Mouse (Mus musculus): ENCODE data around the gene Hnrnpr. TPM values are rescaled to one million over a fixed set of nuclear protein-coding genes. Genes with fewer than 3 reads are reported as not detected.
A peak's percentile ranks its signal among the peaks of the same experiment; 100 is the strongest.

The Hnrnpr gene
- polyA plus RNA-seq, 1 experiment from 2014 or later, result 231 TPM

DNA sequence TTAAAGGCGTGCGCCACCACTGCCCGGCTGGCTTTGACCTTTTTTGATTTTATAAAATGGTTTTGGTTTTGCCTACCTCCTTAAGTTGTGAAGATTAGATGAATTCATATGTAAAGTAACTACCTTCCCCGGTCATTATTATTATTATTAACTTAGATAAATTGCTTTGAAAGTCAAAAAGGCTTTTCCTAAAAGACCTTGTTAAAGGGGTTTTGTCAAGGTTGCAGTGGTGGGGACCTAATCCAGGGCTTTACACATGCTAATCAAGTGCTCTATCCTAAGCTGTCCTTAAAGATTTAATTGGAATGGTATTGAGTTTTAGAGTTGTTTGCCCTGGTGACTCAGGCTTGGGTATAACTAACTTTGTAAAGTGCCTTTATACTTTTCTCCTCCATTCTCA lies 6.9 kb downstream of the Hnrnpr start:
- no peak overlapping the region for H3K4me3 ChIP-seq
- H3K36me3 ChIP-seq (replicated peaks), result peaks cover 68% of the 10 kb centered on the region

DNA sequence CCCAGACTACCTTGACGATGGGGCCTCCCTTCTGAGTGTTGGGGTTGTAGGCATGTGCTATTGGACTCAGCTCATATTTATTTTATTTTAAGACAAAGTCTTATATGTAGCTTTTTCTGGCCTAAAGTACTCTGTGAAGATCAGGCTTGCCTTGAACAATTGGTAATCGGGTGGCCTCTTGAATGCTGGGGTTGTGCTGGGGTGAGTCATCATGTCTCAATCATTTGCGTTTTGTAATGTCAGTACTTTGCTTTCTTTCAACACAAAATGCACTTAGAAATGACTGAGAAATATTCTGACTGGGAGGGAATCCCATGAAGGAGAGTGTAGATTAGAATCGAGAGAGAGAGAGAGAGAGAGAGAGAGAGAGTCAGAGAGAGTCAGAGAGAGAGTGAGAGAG lies 9.3 kb downstream of the Hnrnpr start:
- Histone ChIP-seq H3K9me3 (no peaks in the 10 kb centered on the region), H3K36me3 (replicated peaks) (peaks cover 87% of the 10 kb centered on the region), H3K4me1 (peaks cover 2% of the 10 kb centered on the region), H3K27ac (no peak overlapping the region), H3K4me3 (no peak overlapping the region), H3K27me3 (ENCODE audit: poor library complexity, severe bottlenecking) (no peaks in the 10 kb centered on the region)
- no peak for DNase-seq (ENCODE audit: extremely low spot score, low spot score)
- 94% methylated on average over 4 of the region's 4 CpGs for WGBS

More for the DNA sequence above, 6.9 kb downstream of the Hnrnpr start:
- Histone ChIP-seq H3K9me3 (no peaks in the 10 kb centered on the region), H3K27ac (no peak overlapping the region), H3K27me3 (ENCODE audit: poor library complexity, severe bottlenecking) (no peaks in the 10 kb centered on the region), H3K4me1 (peaks cover 26% of the 10 kb centered on the region)
- WGBS, result 81% methylated on average over 4 of the region's 4 CpGs
- no peak for DNase-seq (ENCODE audit: extremely low spot score, low spot score)

DNA sequence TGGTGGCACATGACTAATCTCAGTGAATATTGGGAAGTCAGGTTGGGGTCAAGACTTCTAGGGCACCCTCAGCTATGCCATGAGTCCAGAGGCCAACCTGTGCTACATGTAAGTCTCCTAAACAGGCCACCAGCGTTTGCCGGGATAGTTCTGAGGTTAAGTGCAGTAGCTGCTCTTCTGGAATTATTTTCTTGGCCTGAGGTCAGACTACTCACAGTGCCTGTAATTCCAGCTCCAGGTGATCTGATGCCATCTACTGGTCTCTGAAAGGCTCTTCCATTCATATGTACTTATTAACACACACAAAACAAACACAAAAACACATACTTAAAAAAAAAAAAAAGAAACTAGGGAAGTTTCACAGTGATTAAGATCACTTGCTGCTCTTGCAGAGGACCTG lies 13.5 kb downstream of the Hnrnpr start:
- Histone ChIP-seq H3K36me3 (replicated peaks) (peaks cover 86% of the 10 kb centered on the region), H3K27ac (no peak overlapping the region), H3K27me3 (ENCODE audit: poor library complexity, severe bottlenecking) (no peaks in the 10 kb centered on the region), H3K4me1 (no peaks in the 10 kb centered on the region), H3K9me3 (no peaks in the 10 kb centered on the region), H3K4me3 (no peak overlapping the region)
- no peak for DNase-seq (ENCODE audit: extremely low spot score, low spot score)
- WGBS, result 73% methylated on average over 2 of the region's 2 CpGs

DNA sequence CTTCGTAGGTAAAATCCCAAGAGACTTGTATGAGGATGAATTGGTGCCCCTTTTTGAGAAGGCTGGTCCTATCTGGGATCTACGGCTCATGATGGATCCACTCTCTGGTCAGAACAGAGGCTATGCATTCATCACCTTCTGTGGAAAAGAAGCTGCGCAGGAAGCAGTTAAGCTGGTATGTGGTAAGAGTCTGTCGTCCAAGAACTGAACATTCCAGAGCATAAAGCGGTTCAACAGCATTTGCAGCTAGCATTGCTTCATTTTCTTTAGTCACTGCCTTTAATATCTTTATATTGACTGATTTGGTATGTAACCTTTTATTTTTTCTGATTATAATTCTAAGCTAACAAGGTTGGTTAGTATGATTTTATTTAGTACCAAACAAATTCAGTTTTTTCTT lies 16.5 kb downstream of the Hnrnpr start:
- no peak for DNase-seq (ENCODE audit: extremely low spot score, low spot score)
- no peak overlapping the region for H3K4me3 ChIP-seq
- peaks cover 87% of the 10 kb centered on the region for H3K36me3 ChIP-seq (replicated peaks)
- H3K27ac ChIP-seq, result no peak overlapping the region
- no peaks in the 10 kb centered on the region for H3K9me3 ChIP-seq
- 91% methylated on average over 5 of the region's 5 CpGs for WGBS
- H3K4me1 ChIP-seq, result no peaks in the 10 kb centered on the region
- H3K27me3 ChIP-seq (ENCODE audit: poor library complexity, severe bottlenecking), result no peaks in the 10 kb centered on the region

DNA sequence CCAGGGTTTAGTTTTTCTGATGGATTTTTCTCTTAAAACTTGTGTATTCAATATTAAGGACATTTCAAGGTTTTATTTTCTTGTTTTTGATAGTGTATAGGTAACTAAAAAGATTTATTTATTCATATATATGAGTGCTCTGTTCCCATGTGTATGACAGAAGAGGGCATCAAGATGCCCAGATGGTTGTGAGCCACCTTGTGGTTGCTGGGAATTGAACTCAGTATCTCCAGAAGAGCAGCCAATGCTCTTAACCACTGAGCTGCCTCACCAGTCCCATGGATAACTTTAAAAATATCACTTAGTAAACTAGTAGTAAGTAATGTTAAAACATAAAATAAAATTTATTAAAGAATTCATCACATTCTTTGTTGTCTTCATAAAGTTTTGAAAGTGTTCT lies 17.4 kb downstream of the Hnrnpr start:
- no peak overlapping the region for H3K4me3 ChIP-seq
- H3K27me3 ChIP-seq (ENCODE audit: poor library complexity, severe bottlenecking), result no peaks in the 10 kb centered on the region
- no peak for DNase-seq (ENCODE audit: extremely low spot score, low spot score)
- no peak overlapping the region for H3K27ac ChIP-seq
- no peaks in the 10 kb centered on the region for H3K9me3 ChIP-seq
- peaks cover 87% of the 10 kb centered on the region for H3K36me3 ChIP-seq (replicated peaks)
- H3K4me1 ChIP-seq, result no peaks in the 10 kb centered on the region

DNA sequence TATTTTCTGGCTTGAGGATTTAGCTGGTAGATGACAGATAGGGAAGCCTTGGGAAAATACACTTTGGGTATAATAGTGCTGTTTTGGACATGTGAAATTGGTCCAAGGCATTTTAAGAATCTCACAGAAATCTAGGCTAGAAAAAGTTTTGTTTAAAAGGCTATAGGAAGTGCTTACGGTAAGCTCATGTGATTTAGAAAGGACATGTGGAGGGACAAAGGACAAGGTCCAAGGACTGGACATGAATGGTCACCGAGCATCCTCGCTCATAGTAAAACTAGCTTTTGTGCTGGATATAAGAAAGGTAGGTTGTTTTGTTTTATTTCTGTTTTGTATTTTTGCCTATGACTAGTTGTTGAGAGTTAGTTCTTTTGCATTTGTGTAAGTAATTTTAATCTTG lies 21.0 kb downstream of the Hnrnpr start:
- Histone ChIP-seq H3K4me3 (no peak overlapping the region), H3K36me3 (replicated peaks) (peaks cover 96% of the 10 kb centered on the region), H3K4me1 (no peaks in the 10 kb centered on the region), H3K27me3 (ENCODE audit: poor library complexity, severe bottlenecking) (no peaks in the 10 kb centered on the region), H3K9me3 (no peaks in the 10 kb centered on the region), H3K27ac (no peak overlapping the region)
- peak; percentile 4 for DNase-seq (ENCODE audit: extremely low spot score, low spot score)
- 96% methylated on average over 3 of the region's 3 CpGs for WGBS

DNA sequence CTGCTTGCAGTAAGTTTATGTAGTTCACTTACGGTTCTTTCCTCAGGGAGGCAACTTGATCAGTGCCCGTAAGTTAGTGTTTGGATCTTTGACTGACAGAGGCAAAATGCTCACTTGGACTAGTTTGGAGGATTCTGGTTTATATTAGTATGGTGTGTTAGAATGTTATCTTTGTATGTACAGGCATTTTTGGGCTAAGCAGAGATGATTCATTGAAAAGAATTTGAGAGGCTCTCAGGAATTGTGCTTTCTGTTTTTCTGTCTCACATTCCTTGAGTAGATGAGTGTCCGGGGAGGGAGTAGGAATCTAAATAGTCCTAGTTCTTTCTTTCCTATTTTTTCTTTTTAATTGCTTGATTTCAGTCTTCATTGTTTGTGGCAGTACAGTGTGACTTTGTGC lies 22.4 kb downstream of the Hnrnpr start:
- 96% methylated on average over 3 of the region's 3 CpGs for WGBS
- Histone ChIP-seq H3K4me1 (no peaks in the 10 kb centered on the region), H3K27ac (no peak overlapping the region), H3K36me3 (replicated peaks) (peaks cover 96% of the 10 kb centered on the region), H3K4me3 (no peak overlapping the region), H3K9me3 (no peaks in the 10 kb centered on the region), H3K27me3 (ENCODE audit: poor library complexity, severe bottlenecking) (no peaks in the 10 kb centered on the region)
- no peak for DNase-seq (ENCODE audit: extremely low spot score, low spot score)

DNA sequence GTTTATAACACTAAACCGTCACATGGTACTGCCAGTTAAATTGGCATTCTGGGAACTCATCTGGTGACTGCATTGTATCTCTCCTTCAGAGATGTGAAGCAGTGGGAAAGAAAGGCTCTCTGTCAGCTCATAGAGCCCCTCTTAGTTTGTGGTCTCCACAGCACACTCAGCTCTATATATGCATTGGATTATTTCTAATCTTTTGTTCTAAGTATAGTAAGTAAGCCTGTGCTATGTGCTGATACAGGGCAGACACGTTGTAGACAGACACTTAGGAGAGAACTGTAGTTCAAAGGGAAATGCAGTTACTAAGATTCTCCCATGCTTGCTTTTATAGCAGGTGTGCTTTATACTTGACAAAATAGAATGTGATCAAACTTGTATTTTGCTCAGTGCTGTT lies 24.3 kb downstream of the Hnrnpr start:
- 90% methylated on average over 2 of the region's 2 CpGs for WGBS
- Histone ChIP-seq H3K4me1 (no peaks in the 10 kb centered on the region), H3K36me3 (replicated peaks) (peaks cover 96% of the 10 kb centered on the region), H3K27me3 (ENCODE audit: poor library complexity, severe bottlenecking) (no peaks in the 10 kb centered on the region), H3K27ac (no peak overlapping the region), H3K4me3 (no peak overlapping the region), H3K9me3 (no peaks in the 10 kb centered on the region)
- no peak for DNase-seq (ENCODE audit: extremely low spot score, low spot score)

DNA sequence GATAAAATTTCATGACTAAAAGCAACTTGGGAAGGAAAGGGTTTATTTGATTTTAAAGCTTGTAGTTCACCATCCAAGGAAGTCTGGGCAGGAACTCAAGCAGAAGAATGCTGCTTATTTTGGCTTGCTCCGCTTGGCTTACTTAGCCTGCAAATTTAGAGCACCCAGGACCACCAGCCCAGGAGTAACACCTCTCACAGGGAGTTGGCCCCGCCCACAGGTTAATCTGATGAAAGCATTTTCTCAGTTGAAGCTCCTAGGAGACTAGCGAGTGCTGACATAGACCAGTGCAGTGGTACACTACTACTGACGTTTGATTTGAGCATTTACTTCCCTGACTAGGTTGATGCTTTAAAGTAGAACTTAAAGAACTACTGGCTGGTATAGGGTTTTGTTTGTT lies 26.4 kb downstream of the Hnrnpr start:
- Histone ChIP-seq H3K27ac (no peak overlapping the region), H3K36me3 (replicated peaks) (peaks cover 89% of the 10 kb centered on the region)
- 81% methylated on average over 4 of the region's 4 CpGs for WGBS

DNA sequence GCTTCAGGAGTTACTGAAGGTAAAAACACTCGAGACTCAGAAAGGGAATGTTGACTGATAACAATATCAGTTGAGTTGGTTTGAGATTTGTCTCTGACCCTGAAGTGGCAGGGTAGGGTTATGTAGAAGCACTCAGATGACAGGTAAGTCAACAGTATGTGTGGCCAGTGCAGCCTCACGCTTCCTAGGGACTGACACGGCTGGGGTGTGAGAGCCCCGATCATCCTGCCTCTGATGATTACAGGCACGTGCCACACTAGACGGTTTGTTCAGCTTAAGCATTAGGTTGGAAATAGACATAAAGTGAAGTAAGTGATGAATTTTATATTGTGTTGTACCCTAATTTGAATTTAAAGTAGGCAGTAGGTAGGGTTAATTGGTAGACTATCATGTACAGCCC lies 38.9 kb downstream of the Hnrnpr start:
- Histone ChIP-seq H3K36me3 (replicated peaks) (peaks cover 92% of the 10 kb centered on the region), H3K4me1 (no peaks in the 10 kb centered on the region), H3K9me3 (no peaks in the 10 kb centered on the region), H3K27me3 (ENCODE audit: poor library complexity, severe bottlenecking) (no peaks in the 10 kb centered on the region), H3K27ac (no peak overlapping the region), H3K4me3 (no peak overlapping the region)
- no peak for DNase-seq (ENCODE audit: extremely low spot score, low spot score)
- 95% methylated on average over 6 of the region's 6 CpGs for WGBS

More for the DNA sequence above, 26.4 kb downstream of the Hnrnpr start:
- H3K4me1 ChIP-seq, result no peaks in the 10 kb centered on the region
- no peaks in the 10 kb centered on the region for H3K27me3 ChIP-seq (ENCODE audit: poor library complexity, severe bottlenecking)
- no peak for DNase-seq (ENCODE audit: extremely low spot score, low spot score)
- H3K4me3 ChIP-seq, result no peak overlapping the region
- H3K9me3 ChIP-seq, result no peaks in the 10 kb centered on the region

DNA sequence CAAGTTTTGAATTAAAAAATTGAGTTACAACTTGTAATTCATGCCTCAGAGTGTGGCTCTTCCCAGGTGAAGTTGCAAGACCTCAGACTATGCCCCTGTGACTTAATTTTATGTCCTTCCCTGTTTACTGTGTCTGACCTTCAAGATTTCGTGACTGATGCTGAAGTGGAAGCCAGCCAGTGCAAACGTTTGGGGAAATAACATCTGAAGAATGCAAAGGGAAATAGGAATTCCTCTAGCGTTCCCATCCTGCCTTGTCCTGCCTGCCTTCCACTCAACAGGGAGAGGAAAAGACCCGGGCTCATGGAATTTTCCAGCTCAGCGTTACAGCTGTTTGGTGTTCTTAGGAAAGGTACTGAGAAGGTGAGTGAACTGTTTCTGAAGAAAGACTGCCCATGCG lies 46.3 kb downstream of the Hnrnpr start:
- 89% methylated on average over 6 of the region's 6 CpGs for WGBS
- Histone ChIP-seq H3K9me3 (no peaks in the 10 kb centered on the region), H3K4me3 (no peak overlapping the region), H3K36me3 (replicated peaks) (peaks cover 97% of the 10 kb centered on the region), H3K4me1 (no peaks in the 10 kb centered on the region), H3K27me3 (ENCODE audit: poor library complexity, severe bottlenecking) (no peaks in the 10 kb centered on the region), H3K27ac (no peak overlapping the region)
- no peak for DNase-seq (ENCODE audit: extremely low spot score, low spot score)

DNA sequence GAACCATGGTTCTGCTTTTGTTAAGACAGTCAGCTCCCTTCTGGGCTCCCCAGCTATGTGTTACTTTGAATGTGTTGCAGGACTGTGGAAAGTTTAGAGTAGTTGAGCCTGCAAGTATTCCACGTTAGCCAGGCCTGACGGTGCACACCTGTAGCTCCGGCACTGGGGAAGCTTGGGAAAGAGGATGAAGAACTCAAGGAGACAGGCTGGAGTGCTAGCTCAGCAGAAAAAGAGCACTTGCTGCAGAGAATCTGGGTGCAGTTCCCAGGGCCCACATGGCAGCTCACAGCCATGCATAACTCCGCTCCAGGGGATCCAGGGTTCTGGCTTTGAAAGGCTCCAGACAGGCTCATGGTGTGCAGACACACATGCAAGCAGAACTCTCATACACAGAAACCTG lies 46.7 kb downstream of the Hnrnpr start:
- no peak for DNase-seq (ENCODE audit: extremely low spot score, low spot score)
- peaks cover 93% of the 10 kb centered on the region for H3K36me3 ChIP-seq (replicated peaks)
- no peak overlapping the region for H3K4me3 ChIP-seq
- H3K4me1 ChIP-seq, result no peaks in the 10 kb centered on the region
- WGBS, result 96% methylated on average over 4 of the region's 4 CpGs
- no peaks in the 10 kb centered on the region for H3K9me3 ChIP-seq
- H3K27ac ChIP-seq, result no peak overlapping the region
- H3K27me3 ChIP-seq (ENCODE audit: poor library complexity, severe bottlenecking), result no peaks in the 10 kb centered on the region

DNA sequence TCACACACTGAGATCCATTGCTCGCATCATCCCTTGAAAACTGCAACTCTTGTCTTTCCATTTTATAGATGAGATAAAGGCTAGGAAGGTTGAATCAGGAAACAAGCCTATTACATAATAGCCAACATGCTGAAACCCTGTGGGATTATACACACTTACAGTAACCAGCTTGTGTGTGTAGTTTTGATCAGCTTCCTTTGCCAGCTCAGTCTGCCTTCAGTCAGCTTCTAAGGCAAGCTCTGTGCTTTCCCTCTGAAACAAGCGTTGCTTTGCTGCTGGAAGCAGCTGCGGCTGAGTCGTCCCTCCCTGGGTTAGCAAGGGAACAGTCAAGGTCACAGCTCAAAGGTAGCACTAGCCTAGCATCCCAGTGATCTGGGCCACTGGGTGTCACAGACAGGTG lies 57.1 kb downstream of the Hnrnpr start:
- H3K36me3 ChIP-seq (replicated peaks), result no peaks in the 10 kb centered on the region
- 76% methylated on average over 4 of the region's 4 CpGs for WGBS
- no peak overlapping the region for H3K4me3 ChIP-seq
- H3K27ac ChIP-seq, result no peak overlapping the region
- no peaks in the 10 kb centered on the region for H3K9me3 ChIP-seq
- no peaks in the 10 kb centered on the region for H3K27me3 ChIP-seq (ENCODE audit: poor library complexity, severe bottlenecking)
- no peak for DNase-seq (ENCODE audit: extremely low spot score, low spot score)
- H3K4me1 ChIP-seq, result no peaks in the 10 kb centered on the region

DNA sequence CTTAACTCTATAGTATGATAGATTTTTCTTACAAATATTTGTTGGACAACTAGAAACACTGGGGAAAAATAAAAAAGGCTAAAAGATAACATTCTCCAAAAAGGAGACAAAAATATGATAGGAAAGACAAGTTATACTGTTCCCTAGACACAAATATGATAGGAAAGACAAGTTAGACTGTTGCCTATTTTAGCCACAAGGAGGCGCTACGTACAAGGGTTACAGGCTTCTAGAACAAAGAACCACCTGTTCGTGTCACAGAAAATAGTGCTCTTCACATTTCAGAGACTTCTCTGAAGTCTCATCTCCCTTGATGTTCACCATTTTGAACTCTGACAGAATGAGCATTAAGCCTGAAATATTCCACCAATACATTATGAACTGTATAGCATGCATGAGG lies 59.0 kb downstream of the Hnrnpr start:
- peak; percentile 37 for DNase-seq (ENCODE audit: extremely low spot score, low spot score)
- H3K27ac ChIP-seq, result no peak overlapping the region
- 4% methylated on average over 3 of the region's 3 CpGs for WGBS

More for the DNA sequence above, 59.0 kb downstream of the Hnrnpr start:
- Histone ChIP-seq H3K9me3 (no peaks in the 10 kb centered on the region), H3K36me3 (replicated peaks) (no peaks in the 10 kb centered on the region), H3K4me3 (no peak overlapping the region), H3K4me1 (peaks cover 11% of the 10 kb centered on the region), H3K27me3 (ENCODE audit: poor library complexity, severe bottlenecking) (no peaks in the 10 kb centered on the region)
